Mouse (Mus musculus) CH12.LX (cell line): Measurements from ENCODE around the gene Terb2. TPM values are rescaled to one million over a fixed set of nuclear protein-coding genes. Genes with fewer than 3 reads are reported as not detected.

Experiments used
- DNase-seq: peaks from one replicate; pipeline ENCODE4 v3.0.0-alpha.2; 2013; ENCODE audit errors: extremely low read depth
- H3K27ac ChIP-seq: 2 replicates; pipeline ENCODE4 v1.5.1; 2012; ENCODE audit warnings: low read depth, mild to moderate bottlenecking, control low read depth, moderate library complexity; ENCODE audit not compliant: insufficient read depth
- H3K27me3 ChIP-seq: replicated peaks from 2 replicates; pipeline ENCODE3; 2012; ENCODE audit warnings: inconsistent platforms
- H3K36me3 ChIP-seq, 2 experiments: replicated peaks in 1 of 2; 2 replicates each; pipeline versions ENCODE3 to v1.6.1; 2012; ENCODE audit warnings: inconsistent platforms in 1 of 2, low read length in 1 of 2, mild to moderate bottlenecking in 1 of 2, mixed read lengths in 1 of 2, moderate library complexity in 1 of 2; ENCODE audit not compliant: control insufficient read depth in 1 of 2, insufficient read depth in 1 of 2
- H3K4me1 ChIP-seq, 2 experiments: 2 replicates each; pipeline ENCODE4 v1.6.1; 2012; ENCODE audit warnings: inconsistent platforms in 1 of 2, moderate library complexity in 1 of 2; ENCODE audit not compliant: insufficient read depth in 2 of 2, control insufficient read depth in 1 of 2
- H3K4me2 ChIP-seq: 2 replicates; pipeline ENCODE4 v1.6.1; 2012; ENCODE audit warnings: low read depth, mild to moderate bottlenecking, control low read depth; ENCODE audit not compliant: poor library complexity, insufficient read depth, severe bottlenecking
- H3K4me3 ChIP-seq, 3 experiments: fragments of 150-350 bp in 1 of 3; sonication (generic) in 1 of 3; replicated peaks in 1 of 3; 2 replicates each; pipeline versions ENCODE3 to v1.5.1; 2011 to 2012; ENCODE audit warnings: low read depth in 2 of 3, low read length in 2 of 3, mild to moderate bottlenecking in 2 of 3, moderate library complexity in 2 of 3, control low read depth in 1 of 3, improper control_type of control experiment in 1 of 3, inconsistent platforms in 1 of 3, mixed read lengths in 1 of 3; ENCODE audit not compliant: poor library complexity in 1 of 3
- H3K79me2 ChIP-seq: replicated peaks from 2 replicates; pipeline ENCODE4 v1.6.1; 2012; ENCODE audit warnings: mild to moderate bottlenecking, moderate library complexity; ENCODE audit not compliant: control insufficient read depth, poor library complexity, insufficient read depth, severe bottlenecking; ENCODE audit errors: extremely low read depth
- H3K9ac ChIP-seq: 2 replicates; pipeline ENCODE4 v1.6.1; 2012; ENCODE audit warnings: low read depth, mild to moderate bottlenecking, control low read depth, moderate library complexity; ENCODE audit not compliant: insufficient read depth
- H3K9me3 ChIP-seq: replicated peaks from 2 replicates; pipeline ENCODE3; 2012; ENCODE audit warnings: low read length, inconsistent platforms, mixed read lengths
- BHLHE40 ChIP-seq: IDR thresholded peaks from 2 replicates; pipeline ENCODE4 v1.6.1; 2011; ENCODE audit warnings: mild to moderate bottlenecking, low read depth, low read length, improper control_type of control experiment
- CHD2 ChIP-seq: IDR thresholded peaks from 2 replicates; pipeline ENCODE4 v1.6.1; 2011; ENCODE audit warnings: low read length, improper control_type of control experiment
- CTCF ChIP-seq, 2 experiments: IDR thresholded peaks in 1 of 2; conservative IDR thresholded peaks in 1 of 2; 2 replicates each; pipeline ENCODE4 v1.5.1; 2011 to 2012; ENCODE audit warnings: low read depth in 2 of 2, low read length in 2 of 2, improper control_type of control experiment in 1 of 2, inconsistent platforms in 1 of 2, mild to moderate bottlenecking in 1 of 2, moderate library complexity in 1 of 2
- ELF1 ChIP-seq: IDR thresholded peaks from 2 replicates; pipeline ENCODE4 v1.6.1; 2014; ENCODE audit warnings: low read depth, mild to moderate bottlenecking, inconsistent platforms, low read length, improper control_type of control experiment
- ETS1 ChIP-seq: conservative IDR thresholded peaks from 2 replicates; pipeline ENCODE4 v1.6.1; 2012; ENCODE audit warnings: low read depth, mild to moderate bottlenecking, inconsistent platforms, low read length, improper control_type of control experiment, moderate library complexity
- GABPA ChIP-seq: IDR thresholded peaks from 2 replicates; pipeline ENCODE4 v1.6.1; 2012; ENCODE audit warnings: low read depth, low read length, improper control_type of control experiment, inconsistent platforms; ENCODE audit not compliant: insufficient replicate concordance
- IRF4 ChIP-seq: IDR thresholded peaks from 2 replicates; pipeline ENCODE4 v1.6.1; 2014; ENCODE audit warnings: low read depth, mild to moderate bottlenecking, inconsistent platforms, low read length, improper control_type of control experiment
- MAFK ChIP-seq: IDR thresholded peaks from 2 replicates; pipeline ENCODE4 v1.6.1; 2011; ENCODE audit warnings: low read length, improper control_type of control experiment; ENCODE audit not compliant: insufficient replicate concordance
- MAX ChIP-seq: IDR thresholded peaks from 2 replicates; pipeline ENCODE4 v1.6.1; 2011; ENCODE audit warnings: low read length, improper control_type of control experiment
- MXI1 ChIP-seq: IDR thresholded peaks from 2 replicates; pipeline ENCODE4 v1.6.1; 2011; ENCODE audit warnings: mild to moderate bottlenecking, low read depth, low read length, improper control_type of control experiment
- MYC ChIP-seq: IDR thresholded peaks from 2 replicates; pipeline ENCODE4 v1.6.1; 2011; ENCODE audit warnings: low read depth, mild to moderate bottlenecking, improper control_type of control experiment, low read length
- NELFE ChIP-seq: IDR thresholded peaks from 2 replicates; pipeline ENCODE4 v1.6.1; 2011; ENCODE audit warnings: low read depth, low read length, improper control_type of control experiment
- NRF1 ChIP-seq: IDR thresholded peaks from 2 replicates; pipeline ENCODE4 v1.6.1; 2014; ENCODE audit warnings: low read depth, mild to moderate bottlenecking, inconsistent platforms, low read length, improper control_type of control experiment, moderate library complexity
- POLR2A ChIP-seq: IDR thresholded peaks from 2 replicates; pipeline ENCODE4 v1.6.1; 2011; ENCODE audit warnings: low read depth, mild to moderate bottlenecking, improper control_type of control experiment, low read length
- POLR2AphosphoS2 ChIP-seq: IDR thresholded peaks from 2 replicates; pipeline ENCODE4 v1.6.1; 2011; ENCODE audit warnings: low read depth, low read length, improper control_type of control experiment
- SMC3 ChIP-seq: IDR thresholded peaks from 2 replicates; pipeline ENCODE4 v1.6.1; 2011; ENCODE audit warnings: low read depth, low read length, improper control_type of control experiment
- TBP ChIP-seq: conservative IDR thresholded peaks from 2 replicates; pipeline ENCODE4 v1.6.1; 2011; ENCODE audit warnings: low read depth, low read length, improper control_type of control experiment
- USF1 ChIP-seq: IDR thresholded peaks from 2 replicates; pipeline ENCODE4 v1.6.1; 2014; ENCODE audit warnings: low read depth, mild to moderate bottlenecking, inconsistent platforms, low read length, improper control_type of control experiment
- ZC3H11A ChIP-seq: IDR thresholded peaks from 2 replicates; pipeline ENCODE4 v1.6.1; 2012; ENCODE audit warnings: low read depth, mild to moderate bottlenecking, inconsistent platforms, low read length, improper control_type of control experiment
- ZKSCAN1 ChIP-seq: IDR thresholded peaks from 2 replicates; pipeline ENCODE4 v1.6.1; 2012; ENCODE audit warnings: low read depth, inconsistent platforms, low read length, improper control_type of control experiment, borderline replicate concordance
- ZMIZ1 ChIP-seq: IDR thresholded peaks from 2 replicates; pipeline ENCODE4 v1.6.1; 2012; ENCODE audit warnings: low read depth, mild to moderate bottlenecking, inconsistent platforms, low read length, improper control_type of control experiment
- ZNF384 ChIP-seq: IDR thresholded peaks from 2 replicates; pipeline ENCODE4 v1.6.1; 2012; ENCODE audit warnings: low read depth, low read length, improper control_type of control experiment, inconsistent platforms
- dilution Hi-C: fragments of 300-500 bp; cut with MboI; formaldehyde crosslinking; loops from 2 replicates; pipeline ENCODE4 v1.14.3; 2020; ENCODE audit warnings: low sequenced_read_pairs; ENCODE audit not compliant: extremely low pct_unique_long_range_greater_than_20kb, extremely low pct_ligation_motif_present
- in situ Hi-C: fragments of 300-500 bp; cut with MboI; formaldehyde crosslinking; loops from 3 replicates; pipeline ENCODE4 v1.14.3; 2019; ENCODE audit warnings: low sequenced_read_pairs, low pct_ligation_motif_present, low pct_unique_long_range_greater_than_20kb, mixed read lengths
- polyA plus RNA-seq: library from polyadenylated mRNA; unstranded; fragments of >175 nt; gene quantifications from 2 replicates; pipeline ENCODE4 v1.2.1, GENCODE M21; 2012; ENCODE audit warnings: low read depth; ENCODE audit not compliant: insufficient read length
- total RNA-seq, 2 experiments: library from RNA; depleted of rRNA; stranded (reverse); fragments of 300-350 nt in 1 of 2; fragments of >200 nt in 1 of 2; gene quantifications; 2 replicates each; pipeline ENCODE4 v1.2.3; 2012 to 2014

Gene Terb2
- total and polyA plus RNA-seq, 3 experiments, result not detected

DNA sequence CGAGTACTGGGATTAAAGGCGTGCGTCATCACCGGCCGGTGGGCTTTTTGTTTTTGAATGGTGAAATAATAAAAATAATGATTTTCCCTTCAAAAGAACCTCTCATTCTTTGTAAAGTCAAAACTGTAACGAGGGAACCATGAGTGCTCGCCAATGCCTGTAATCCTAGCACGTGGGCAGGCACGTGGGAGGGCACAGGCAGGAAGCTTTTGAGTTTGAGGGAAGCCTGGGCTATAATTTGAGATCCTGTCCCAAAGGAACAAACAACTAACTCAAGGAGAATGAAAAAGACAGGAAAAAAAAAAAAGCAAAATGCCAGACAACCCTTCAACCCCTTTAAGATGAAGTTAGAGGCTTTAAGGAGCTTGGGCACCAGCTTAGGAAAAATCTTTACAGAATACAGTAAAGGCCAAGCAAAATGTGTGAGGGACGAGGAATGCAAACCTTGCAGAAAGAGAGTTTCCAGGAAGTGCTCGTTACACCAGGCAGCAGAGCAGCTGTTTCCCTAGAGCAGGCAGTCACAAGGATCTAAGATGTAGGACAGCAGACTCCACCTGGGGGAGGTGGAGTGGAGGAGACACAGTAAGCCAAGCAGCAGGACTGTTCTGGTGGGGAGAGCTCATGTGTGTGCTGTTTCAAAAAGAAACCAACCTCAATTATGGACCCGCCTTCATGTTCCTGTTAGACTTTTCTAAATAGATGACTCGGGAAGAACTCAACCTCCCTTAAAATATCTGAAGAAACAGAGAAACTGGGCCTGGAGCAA is 22.5 kb upstream of the Terb2 start (continued):
- TF ChIP-seq USF1 (no peak), ELF1 (peak; percentile 75), MXI1 (peak; percentile 15; the same call in 1 of the 2 replicates), TBP (peak; percentile 68), ZNF384 (no peak), SMC3 (no peak), POLR2AphosphoS2 (no peak), GABPA (no peak), MAX (peak; percentile 92)

DNA sequence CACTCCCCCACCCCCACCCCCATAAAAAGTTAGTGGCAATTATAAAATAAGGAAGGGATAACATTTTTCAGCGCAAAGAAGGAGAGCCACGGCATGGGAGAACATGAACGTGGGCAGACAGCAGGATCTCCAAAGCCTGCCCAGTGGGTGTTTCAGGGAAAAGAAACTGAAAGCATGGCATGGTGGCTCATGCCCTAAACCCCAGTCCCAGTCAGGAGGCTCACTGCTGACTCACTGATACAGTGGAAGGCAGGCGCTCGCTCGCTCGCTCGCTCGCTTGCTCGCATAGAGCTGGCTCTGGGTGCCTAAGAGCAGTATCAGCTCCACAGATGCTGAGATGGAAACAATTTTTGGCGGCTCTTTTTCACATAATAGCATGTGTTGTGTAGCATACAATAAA is 21.8 kb upstream of the Terb2 start:
- DNase-seq, result peak; percentile 62
- Histone ChIP-seq H3K27me3 (no peaks in the 10 kb centered on the region), H3K79me2 (no peaks in the 10 kb centered on the region), H3K9me3 (no peaks in the 10 kb centered on the region), H3K36me3 (no peaks in the 10 kb centered on the region), H3K9ac (peak overlapping the region; percentile 73), H3K27ac (peak overlapping the region; percentile 89), H3K4me3 (peak overlapping the region; percentile 28 to 41 (median 34)), H3K4me2 (peak overlapping the region; percentile 97), H3K4me1 (peaks cover 8 to 53% of the 10 kb centered on the region in 2 experiments)
- dilution Hi-C loops, result no loop called here
- in situ Hi-C loops, result loop anchor here (5.0 kb wide), 1 partner anchor 47 kb away; the partner anchor contains the start of gene Spg11
- TF ChIP-seq ETS1 (0 out of 2 replicates have a peak, but pooled peaks have one; percentile 5), TBP (0 out of 2 replicates have a peak, but pooled peaks have one; percentile 29), ZKSCAN1 (no peak), BHLHE40 (peak; percentile 28; the same call in 1 of the 2 replicates), CTCF (conservative IDR thresholded peaks at IDR 0.05 in 1 of 2, IDR thresholded peaks at IDR 0.05 in 1 of 2; ENCODE audit: low read depth in 2 of 2, low read length in 2 of 2) (no peak)

DNA sequence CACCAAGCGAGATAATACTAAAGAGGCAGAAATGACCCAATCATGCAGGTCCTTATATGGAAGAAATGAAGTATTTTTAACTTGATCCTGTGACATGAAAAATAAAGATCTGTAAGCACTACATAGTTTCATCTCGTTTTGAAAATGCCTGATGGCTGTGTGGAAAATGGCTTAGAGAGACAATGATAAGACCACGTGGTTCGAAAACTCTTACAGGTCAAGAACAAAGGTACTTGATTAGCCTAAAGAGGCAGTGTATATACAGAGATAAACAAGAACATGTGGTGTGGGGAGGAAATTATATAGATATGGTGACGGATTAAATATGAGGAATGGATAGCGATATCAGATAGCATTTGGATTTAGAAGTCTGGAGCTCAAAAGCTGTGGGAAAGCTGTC is 14.8 kb upstream of the Terb2 start:
- in situ Hi-C loops, result no loop called here
- TF ChIP-seq MXI1 (no peak), ELF1 (no peak), TBP (no peak), ZNF384 (no peak), ZC3H11A (no peak), MAFK (no peak), ZMIZ1 (no peak), NELFE (no peak), MYC (no peak), POLR2A (no peak), POLR2AphosphoS2 (no peak), CHD2 (no peak), IRF4 (no peak), USF1 (no peak), NRF1 (no peak)
- Histone ChIP-seq H3K4me3 (no peak overlapping the region), H3K27me3 (no peaks in the 10 kb centered on the region), H3K79me2 (no peaks in the 10 kb centered on the region), H3K9me3 (no peaks in the 10 kb centered on the region), H3K4me2 (no peak overlapping the region), H3K4me1 (0 out of 4 replicates have a peak, but pooled peaks cover 0 to 4% of the 10 kb centered on the region in 2 experiments), H3K9ac (no peak overlapping the region), H3K27ac (no peak overlapping the region), H3K36me3 (no peaks in the 10 kb centered on the region)
- DNase-seq, result no peak
- dilution Hi-C loops, result no loop called here
